Mouse (Mus musculus) forebrain, embryonic 16.5 days (tissue): ENCODE data around the gene Samd8. TPM values are rescaled to one million over a fixed set of nuclear protein-coding genes. Genes with fewer than 3 reads are reported as not detected.

ENCODE experiments used
- ATAC-seq: fragments of 200-750 bp; cut with Nextera tagmentation; 2 replicates; pipeline ENCODE4 v1.8.0; 2017; ENCODE audit warnings: mild to moderate bottlenecking, moderate library complexity
- H3K27ac ChIP-seq: fragments of 300-500 bp; sonication (generic); 2 replicates; pipeline ENCODE4 v1.5.1; 2014; ENCODE audit warnings: low read length, control low read depth
- H3K27me3 ChIP-seq: fragments of 300-500 bp; sonication (generic); replicated peaks from 2 replicates; pipeline ENCODE4 v1.6.1; 2014; ENCODE audit warnings: low read length; ENCODE audit not compliant: control insufficient read depth, insufficient read depth
- H3K36me3 ChIP-seq: fragments of 300-500 bp; sonication (generic); 2 replicates; pipeline ENCODE4 v1.6.1; 2014; ENCODE audit not compliant: control insufficient read depth, insufficient read depth
- H3K4me1 ChIP-seq: fragments of 300-500 bp; sonication (generic); replicated peaks from 2 replicates; pipeline ENCODE4 v1.6.1; 2014; ENCODE audit warnings: low read length; ENCODE audit not compliant: control insufficient read depth, insufficient read depth
- H3K4me2 ChIP-seq: fragments of 300-500 bp; sonication (generic); 2 replicates; pipeline ENCODE4 v1.6.1; 2014; ENCODE audit warnings: mild to moderate bottlenecking, low read length, control low read depth
- H3K4me3 ChIP-seq: fragments of 300-500 bp; sonication (generic); replicated peaks from 2 replicates; pipeline ENCODE4 v1.5.1; 2014; ENCODE audit warnings: mild to moderate bottlenecking, low read length, control low read depth
- H3K9ac ChIP-seq: fragments of 300-500 bp; sonication (generic); replicated peaks from 2 replicates; pipeline ENCODE4 v1.6.1; 2014; ENCODE audit warnings: low read depth, low read length, control low read depth
- H3K9me3 ChIP-seq: fragments of 300-500 bp; sonication (generic); 2 replicates; pipeline ENCODE4 v1.6.1; 2016; ENCODE audit warnings: low read length; ENCODE audit not compliant: control insufficient read depth
- WGBS: fragments of 180-500 bp; shearing (Covaris S2); extraction: QIAGEN DNeasy Blood & Tissue Kit; methylation state at CpG from one replicate; pipeline ENCODE4 v1.1.7; 2014; 5-methylcytosine and 5-hydroxymethylcytosine counted together
- polyA plus RNA-seq: library from polyadenylated mRNA; unstranded; fragments of >200 nt; fragmentation: Nextera tagmentation; extraction: Ambion mirVana; gene quantifications from 2 replicates; pipeline ENCODE4 v1.2.1, GENCODE M21; 2015

Samd8 gene
- polyA plus RNA-seq, 1 experiment from 2014 or later: 24.6 TPM

- H3K27me3 ChIP-seq: no peaks in the 10 kb centered on the region
- WGBS: 79% methylated on average over 3 of the region's 3 CpGs
- ATAC-seq: no peak
These were observed 63.5 kb downstream of the Samd8 start for GRCm38 (mm10) chr14:21813847-21814246.

GRCm38 (mm10) chr14:21814606-21815005 is 64.3 kb downstream of the Samd8 start:
- Histone ChIP-seq H3K4me3 (no peak overlapping the region), H3K4me1 (no peaks in the 10 kb centered on the region), H3K9me3 (no peaks in the 10 kb centered on the region), H3K27me3 (no peaks in the 10 kb centered on the region), H3K27ac (no peak overlapping the region), H3K36me3 (no peaks in the 10 kb centered on the region), H3K4me2 (no peak overlapping the region), H3K9ac (no peak overlapping the region)
- WGBS: 92% methylated on average over 4 of the region's 4 CpGs
- no peak for ATAC-seq

More at GRCm38 (mm10) chr14:21813847-21814246, 63.5 kb downstream of the Samd8 start:
- no peak overlapping the region for H3K9ac ChIP-seq
- H3K9me3 ChIP-seq: no peaks in the 10 kb centered on the region
- H3K4me2 ChIP-seq: no peak overlapping the region
- no peak overlapping the region for H3K27ac ChIP-seq
- H3K4me3 ChIP-seq: no peak overlapping the region
- H3K4me1 ChIP-seq: no peaks in the 10 kb centered on the region
- no peaks in the 10 kb centered on the region for H3K36me3 ChIP-seq

- WGBS: 78% methylated on average over 3 of the region's 3 CpGs
- ATAC-seq: no peak
- no peaks in the 10 kb centered on the region for H3K36me3 ChIP-seq
These were observed 65.9 kb downstream of the Samd8 start for GRCm38 (mm10) chr14:21816255-21816654.

GRCm38 (mm10) chr14:21817453-21817852 is 67.1 kb downstream of the Samd8 start:
- H3K9ac ChIP-seq: no peak overlapping the region
- no peak for ATAC-seq
- H3K4me2 ChIP-seq: no peak overlapping the region
- H3K4me3 ChIP-seq: no peak overlapping the region
- H3K36me3 ChIP-seq: no peaks in the 10 kb centered on the region
- no peaks in the 10 kb centered on the region for H3K9me3 ChIP-seq
- 58% methylated on average over 4 of the region's 4 CpGs for WGBS
- H3K4me1 ChIP-seq: no peaks in the 10 kb centered on the region
- H3K27me3 ChIP-seq: no peaks in the 10 kb centered on the region
- H3K27ac ChIP-seq: no peak overlapping the region

More at GRCm38 (mm10) chr14:21816255-21816654, 65.9 kb downstream of the Samd8 start:
- no peak overlapping the region for H3K9ac ChIP-seq
- no peaks in the 10 kb centered on the region for H3K9me3 ChIP-seq
- H3K4me3 ChIP-seq: no peak overlapping the region
- H3K4me2 ChIP-seq: no peak overlapping the region
- no peaks in the 10 kb centered on the region for H3K4me1 ChIP-seq
- H3K27ac ChIP-seq: no peak overlapping the region
- no peaks in the 10 kb centered on the region for H3K27me3 ChIP-seq

- no peak overlapping the region for H3K9ac ChIP-seq
- no peaks in the 10 kb centered on the region for H3K27me3 ChIP-seq
- no peak overlapping the region for H3K4me3 ChIP-seq
- WGBS: 92% methylated on average over 4 of the region's 4 CpGs
- no peaks in the 10 kb centered on the region for H3K36me3 ChIP-seq
- H3K4me1 ChIP-seq: 0 out of 2 replicates have a peak, but pooled peaks cover 2% of the 10 kb centered on the region
- no peak overlapping the region for H3K27ac ChIP-seq
- H3K4me2 ChIP-seq: no peak overlapping the region
- H3K9me3 ChIP-seq: no peaks in the 10 kb centered on the region
- no peak for ATAC-seq
These were observed 70.7 kb downstream of the Samd8 start for GRCm38 (mm10) chr14:21820880-21821505.

- Histone ChIP-seq H3K4me2 (no peak overlapping the region), H3K4me1 (0 out of 2 replicates have a peak, but pooled peaks cover 2% of the 10 kb centered on the region), H3K9ac (no peak overlapping the region), H3K27ac (no peak overlapping the region), H3K4me3 (no peak overlapping the region), H3K9me3 (no peaks in the 10 kb centered on the region), H3K36me3 (no peaks in the 10 kb centered on the region), H3K27me3 (no peaks in the 10 kb centered on the region)
- no peak for ATAC-seq
- 51% methylated on average over 7 of the region's 7 CpGs for WGBS
These were observed 72.0 kb downstream of the Samd8 start for GRCm38 (mm10) chr14:21822307-21822706.

- H3K36me3 ChIP-seq: no peaks in the 10 kb centered on the region
- no peaks in the 10 kb centered on the region for H3K9me3 ChIP-seq
- 68% methylated on average over 7 of the region's 7 CpGs for WGBS
- H3K9ac ChIP-seq: no peak overlapping the region
- H3K4me2 ChIP-seq: no peak overlapping the region
- no peak overlapping the region for H3K27ac ChIP-seq
- no peak for ATAC-seq
- H3K4me1 ChIP-seq: 0 out of 2 replicates have a peak, but pooled peaks cover 2% of the 10 kb centered on the region
- H3K27me3 ChIP-seq: no peaks in the 10 kb centered on the region
- H3K4me3 ChIP-seq: no peak overlapping the region
These were observed 72.6 kb downstream of the Samd8 start for GRCm38 (mm10) chr14:21822795-21823374.

GRCm38 (mm10) chr14:21823897-21824296 is 73.6 kb downstream of the Samd8 start:
- Histone ChIP-seq H3K4me2 (no peak overlapping the region), H3K9me3 (no peaks in the 10 kb centered on the region), H3K36me3 (no peaks in the 10 kb centered on the region), H3K9ac (no peak overlapping the region), H3K27ac (no peak overlapping the region), H3K4me3 (no peak overlapping the region), H3K4me1 (0 out of 2 replicates have a peak, but pooled peaks cover 2% of the 10 kb centered on the region), H3K27me3 (no peaks in the 10 kb centered on the region)
- WGBS: 87% methylated on average over 7 of the region's 7 CpGs
- ATAC-seq: no peak

- no peak within 1 kb of the TSS for H3K4me2 ChIP-seq
- H3K9ac ChIP-seq: no peak within 1 kb of the TSS
- no peak for ATAC-seq
- H3K4me3 ChIP-seq: no peak within 1 kb of the TSS
- no peaks in the 10 kb centered on the region for H3K27me3 ChIP-seq
- H3K9me3 ChIP-seq: no peaks in the 10 kb centered on the region
- no peaks in the 10 kb centered on the region for H3K36me3 ChIP-seq
- H3K4me1 ChIP-seq: 0 out of 2 replicates have a peak, but pooled peaks cover 2% of the 10 kb centered on the region
- 91% methylated on average over 2 of the region's 2 CpGs for WGBS
- no peak within 1 kb of the TSS for H3K27ac ChIP-seq
These were observed 74.6 kb downstream of the Samd8 start, which contains the start of gene Vdac2 for GRCm38 (mm10) chr14:21824938-21825337. TSS of gene Vdac2 (plus strand) at chr14:21825238.
